Mouse (Mus musculus) heart, embryonic 13.5 days (tissue): ENCODE data around the gene Pdpk1. TPM values are rescaled to one million over a fixed set of nuclear protein-coding genes. Genes with fewer than 3 reads are reported as not detected.

ENCODE experiments used
- ATAC-seq: fragments of 200-750 bp; cut with Nextera tagmentation; 2 replicates; pipeline ENCODE4 v1.8.0; 2017; ENCODE audit warnings: moderate TSS enrichment; ENCODE audit not compliant: insufficient number of reproducible peaks, low FRiP score, low TSS enrichment; ENCODE audit errors: extremely low read depth
- H3K27ac ChIP-seq: fragments of 300-500 bp; sonication (generic); replicated peaks from 2 replicates; pipeline ENCODE4 v1.5.1; 2015; ENCODE audit warnings: moderate library complexity, mild to moderate bottlenecking, inconsistent platforms
- H3K27me3 ChIP-seq: fragments of 300-500 bp; sonication (generic); replicated peaks from 2 replicates; pipeline ENCODE4 v1.6.1; 2015; ENCODE audit warnings: mild to moderate bottlenecking, inconsistent platforms
- H3K36me3 ChIP-seq: fragments of 300-500 bp; sonication (generic); 2 replicates; pipeline ENCODE4 v1.6.1; 2015; ENCODE audit warnings: mild to moderate bottlenecking, inconsistent platforms
- H3K4me1 ChIP-seq: fragments of 300-500 bp; sonication (generic); 2 replicates; pipeline ENCODE4 v1.6.1; 2015; ENCODE audit warnings: inconsistent platforms
- H3K4me2 ChIP-seq: fragments of 300-500 bp; sonication (generic); 2 replicates; pipeline ENCODE4 v1.6.1; 2015; ENCODE audit warnings: inconsistent platforms, mild to moderate bottlenecking, moderate library complexity
- H3K4me3 ChIP-seq: fragments of 300-500 bp; sonication (generic); 2 replicates; pipeline ENCODE4 v1.5.1; 2015; ENCODE audit warnings: moderate library complexity, mild to moderate bottlenecking, inconsistent platforms
- H3K9ac ChIP-seq: fragments of 300-500 bp; sonication (generic); 2 replicates; pipeline ENCODE4 v1.6.1; 2015; ENCODE audit warnings: inconsistent platforms, mild to moderate bottlenecking, moderate library complexity
- H3K9me3 ChIP-seq: fragments of 300-500 bp; sonication (generic); 2 replicates; pipeline ENCODE4 v1.6.1; 2016; ENCODE audit warnings: inconsistent platforms
- WGBS: fragments of 180-500 bp; shearing (Covaris S2); methylation state at CpG from one replicate; pipeline ENCODE4 v1.1.7; 2015; ENCODE audit warnings: mixed read lengths; 5-methylcytosine and 5-hydroxymethylcytosine counted together
- polyA plus RNA-seq: library from polyadenylated mRNA; unstranded; fragments of >200 nt; fragmentation: Nextera tagmentation; extraction: Ambion mirVana; gene quantifications from 2 replicates; pipeline ENCODE4 v1.2.1, GENCODE M21; 2015

The Pdpk1 gene
- polyA plus RNA-seq, 1 experiment from 2014 or later = 30.7 TPM

GRCm38 (mm10) chr17:24035087-24035486 lies 115.6 kb downstream of the Pdpk1 start:
- Histone ChIP-seq H3K9ac (no peak overlapping the region), H3K27me3 (no peaks in the 10 kb centered on the region), H3K4me2 (no peak overlapping the region), H3K9me3 (no peaks in the 10 kb centered on the region), H3K4me1 (peaks cover 7% of the 10 kb centered on the region), H3K27ac (peak overlapping the region; percentile 16; the same call in 1 of the 2 replicates), H3K4me3 (no peak overlapping the region), H3K36me3 (no peaks in the 10 kb centered on the region)
- no peak; the same call in 1 of the 2 replicates for ATAC-seq
- 23% methylated on average over 7 of the region's 7 CpGs for WGBS

- no peak overlapping the region for H3K9ac ChIP-seq
- H3K4me1 ChIP-seq = peaks cover 7% of the 10 kb centered on the region
- H3K4me3 ChIP-seq = no peak overlapping the region
- no peak overlapping the region for H3K27ac ChIP-seq
- H3K36me3 ChIP-seq = no peaks in the 10 kb centered on the region
- ATAC-seq = no peak
- 80% methylated on average over 22 of the region's 22 CpGs for WGBS
- H3K27me3 ChIP-seq = no peaks in the 10 kb centered on the region
- no peaks in the 10 kb centered on the region for H3K9me3 ChIP-seq
- H3K4me2 ChIP-seq = no peak overlapping the region
These were observed 120.2 kb downstream of the Pdpk1 start for GRCm38 (mm10) chr17:24030551-24030950.

GRCm38 (mm10) chr17:24029477-24029876 lies 121.2 kb downstream of the Pdpk1 start:
- 62% methylated on average over 7 of the region's 7 CpGs for WGBS
- H3K36me3 ChIP-seq = no peaks in the 10 kb centered on the region
- H3K4me3 ChIP-seq = no peak overlapping the region
- no peak overlapping the region for H3K27ac ChIP-seq
- ATAC-seq = no peak
- no peak overlapping the region for H3K9ac ChIP-seq
- no peak overlapping the region for H3K4me2 ChIP-seq
- no peaks in the 10 kb centered on the region for H3K4me1 ChIP-seq
- no peaks in the 10 kb centered on the region for H3K27me3 ChIP-seq
- H3K9me3 ChIP-seq = no peaks in the 10 kb centered on the region

Other genes with a start within 250 kb of the Pdpk1 start
- gene Dcpp3, start 233.5 kb downstream of the Pdpk1 start, polyA plus RNA-seq = not detected in 2 replicates
- gene Sbp, start 209.3 kb downstream of the Pdpk1 start, polyA plus RNA-seq = not detected in 2 replicates
- gene Sbpl, start 195.7 kb downstream of the Pdpk1 start, polyA plus RNA-seq = not detected in 2 replicates
- gene Prss30, start 170.4 kb downstream of the Pdpk1 start, polyA plus RNA-seq = 0.10 TPM in 1 of 2 replicates, not detected in the other
- gene Prss22, start 152.8 kb downstream of the Pdpk1 start, polyA plus RNA-seq = 0.15 TPM in 1 of 2 replicates, not detected in the other
- gene Prss27, start 112.8 kb downstream of the Pdpk1 start, polyA plus RNA-seq = 0.34 and 0.35 TPM in 2 replicates
- 39.9 and 40.8 TPM in 2 replicates for gene Kctd5, start 77.4 kb downstream of the Pdpk1 start, polyA plus RNA-seq
- gene Amdhd2, start 12.8 kb upstream of the Pdpk1 start, polyA plus RNA-seq = 27.0 and 31.2 TPM in 2 replicates
- gene Atp6v0c, start 18.8 kb upstream of the Pdpk1 start, polyA plus RNA-seq = 544 and 567 TPM in 2 replicates
- 4.2 and 5.2 TPM in 2 replicates for gene Tbc1d24, start 54.6 kb upstream of the Pdpk1 start, polyA plus RNA-seq
- 1.9 and 2.0 TPM in 2 replicates for gene Ntn3, start 58.6 kb upstream of the Pdpk1 start, polyA plus RNA-seq
- gene Tedc2, start 69.9 kb upstream of the Pdpk1 start, polyA plus RNA-seq = 6.2 and 7.0 TPM in 2 replicates
- gene Ccnf, start 100.6 kb upstream of the Pdpk1 start, polyA plus RNA-seq = 37.2 and 38.4 TPM in 2 replicates
- gene Abca17, start 200.1 kb upstream of the Pdpk1 start, polyA plus RNA-seq = 0.11 TPM in 1 of 2 replicates, not detected in the other
- 6.2 and 6.4 TPM in 2 replicates for gene Abca3, start 201.0 kb upstream of the Pdpk1 start, polyA plus RNA-seq